Mouse (Mus musculus): ENCODE results near the gene Map1lc3a.

The Map1lc3a gene

GRCm38 (mm10) chr2:155285744-155286143, 9.6 kb downstream of the Map1lc3a start:
- no peak for DNase-seq (ENCODE audit: low read depth, low spot score)

GRCm38 (mm10) chr2:155287456-155288250, 11.6 kb downstream of the Map1lc3a start:
- DNase-seq (ENCODE audit: low read depth, low spot score) = no peak

DNA sequence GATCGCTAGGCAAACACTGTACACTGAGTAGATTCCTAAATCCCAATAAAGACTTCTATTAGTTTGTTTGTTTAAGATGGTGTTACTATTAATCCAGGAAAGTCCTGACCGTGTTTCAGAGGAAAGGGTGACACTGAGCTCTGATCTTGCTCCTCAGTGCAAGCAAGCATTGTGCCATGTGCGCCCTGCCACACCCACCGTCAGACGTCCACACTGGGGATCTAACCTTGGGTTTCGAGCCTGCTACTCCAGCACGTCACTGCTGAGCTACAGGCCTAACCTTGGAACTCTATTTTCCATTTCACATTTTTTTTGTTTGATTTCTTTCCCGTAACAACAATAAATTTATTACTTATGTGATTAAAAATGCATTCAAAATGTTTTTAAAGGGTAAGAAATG, 14.0 kb downstream of the Map1lc3a start:
- DNase-seq (ENCODE audit: low read depth, low spot score) = no peak

- DNase-seq (ENCODE audit: low read depth, low spot score) = no peak
Measured at GRCm38 (mm10) chr2:155293382-155293781, 17.3 kb downstream of the Map1lc3a start.

- no peak for DNase-seq (ENCODE audit: low read depth, low spot score)
Measured at GRCm38 (mm10) chr2:155293946-155294345, 17.8 kb downstream of the Map1lc3a start.

- DNase-seq (ENCODE audit: low read depth, low spot score) = no peak
Measured at GRCm38 (mm10) chr2:155295453-155295852, 19.4 kb downstream of the Map1lc3a start.

- no peak for DNase-seq (ENCODE audit: low read depth, low spot score)
Measured at GRCm38 (mm10) chr2:155299563-155299962, 23.5 kb downstream of the Map1lc3a start.

DNA sequence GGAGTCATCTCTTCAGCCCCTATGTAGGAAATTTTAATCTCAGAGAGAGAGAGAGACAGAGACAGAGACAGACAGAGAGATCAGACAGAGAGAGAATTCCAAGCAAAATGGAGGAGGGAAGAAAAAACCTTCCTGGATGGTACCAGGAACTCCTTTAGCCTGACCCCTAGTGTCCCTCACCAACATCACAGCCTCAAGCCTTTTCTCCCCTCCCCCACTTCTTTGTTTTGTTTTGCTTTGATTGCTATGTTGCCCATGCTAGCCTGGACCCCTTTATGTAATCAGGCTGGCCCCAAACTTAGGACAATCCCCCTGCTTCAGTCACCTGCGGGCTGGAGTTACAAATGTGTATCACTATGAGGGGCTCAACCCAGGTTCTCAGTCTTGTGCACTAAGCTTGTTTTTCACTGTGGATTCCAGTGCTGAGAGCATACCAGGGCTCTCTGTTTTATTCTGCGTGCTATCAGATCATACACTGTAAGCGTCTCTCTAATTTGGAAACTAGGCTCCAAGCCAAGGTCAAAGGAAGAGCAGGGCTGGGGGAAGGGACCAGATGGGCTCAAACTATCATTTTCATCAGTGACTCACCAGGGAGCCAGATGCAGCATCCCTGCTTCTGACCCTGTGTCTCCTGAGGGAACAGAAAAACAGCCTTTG, 33.0 kb downstream of the Map1lc3a start:
- DNase-seq (ENCODE audit: low read depth, low spot score) = peak; percentile 10

- DNase-seq (ENCODE audit: low read depth, low spot score) = no peak
Measured at GRCm38 (mm10) chr2:155313671-155314070, 37.6 kb downstream of the Map1lc3a start.

- DNase-seq (ENCODE audit: low read depth, low spot score) = no peak
Measured at GRCm38 (mm10) chr2:155318618-155319017, 42.5 kb downstream of the Map1lc3a start.

GRCm38 (mm10) chr2:155320596-155320995, 44.5 kb downstream of the Map1lc3a start:
- no peak for DNase-seq (ENCODE audit: low read depth, low spot score)

- no peak for DNase-seq (ENCODE audit: low read depth, low spot score)
Measured at GRCm38 (mm10) chr2:155326001-155326400, 49.9 kb downstream of the Map1lc3a start.

Data from telencephalon, adult 2 months (tissue).